Mouse (Mus musculus) layer of hippocampus, adult 9-11 months (tissue): ENCODE data around the gene Sap30bp.

Source experiments
- DNase-seq: peaks from one replicate; pipeline ENCODE4 v3.0.0; 2022

The Sap30bp gene

DNA sequence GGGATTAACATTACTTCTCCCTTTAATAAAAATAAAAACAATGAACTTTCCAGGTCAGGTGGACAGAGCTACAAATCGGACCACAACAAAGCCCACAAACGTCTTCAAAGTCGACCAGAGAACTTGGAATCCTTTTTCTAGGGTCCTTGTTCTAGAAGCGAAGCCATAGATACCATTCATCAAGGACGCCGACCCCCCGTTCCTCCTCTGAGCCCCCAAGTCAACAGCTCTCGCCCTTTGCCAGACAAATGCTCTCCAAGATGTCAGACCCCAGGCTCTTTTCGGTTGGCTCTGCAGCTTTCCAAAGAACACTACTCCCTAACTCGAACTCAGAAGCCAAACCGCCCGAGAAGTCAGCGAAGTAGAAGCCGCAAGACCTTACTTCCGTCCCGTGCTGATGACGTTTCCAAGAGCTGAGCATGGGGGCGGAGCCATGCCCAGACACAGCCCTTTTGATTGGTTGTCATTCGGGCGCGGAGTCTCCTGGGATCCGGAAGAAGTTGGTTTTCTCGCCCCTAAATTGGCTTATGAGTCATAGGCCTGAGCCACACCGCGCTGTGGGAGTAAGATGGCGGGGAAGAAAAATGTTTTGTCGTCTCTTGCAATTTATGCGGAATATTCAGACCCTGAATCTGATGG lies at the start of gene Sap30bp, which contains the start of gene Recql5:
Gene Sap30bp, plus strand, starts transcription at position 175 of the 639 bp plus-strand sequence.
Gene Recql5, minus strand, starts transcription at position 370 of the 639 bp plus-strand sequence.
- peak; percentile 98 for DNase-seq

DNA sequence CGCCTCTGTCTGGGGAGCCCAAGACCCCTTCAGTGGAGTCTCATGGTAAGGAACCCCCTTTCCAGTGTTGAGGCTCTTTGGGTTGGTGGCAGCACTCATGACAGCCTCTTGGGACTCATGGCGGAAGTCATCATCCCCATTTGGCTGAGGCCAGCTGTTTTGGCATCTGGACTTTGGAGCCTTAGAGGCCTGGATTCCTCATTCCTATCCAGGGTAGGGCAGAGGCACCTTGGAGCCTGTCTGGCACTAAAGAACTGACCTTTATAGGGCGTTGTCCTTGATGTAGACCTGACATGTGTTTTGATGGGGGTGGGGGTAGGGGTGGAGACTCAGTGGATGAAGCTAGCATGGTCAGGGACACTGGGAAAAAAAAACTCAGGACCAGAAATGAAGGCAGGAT lies 48.7 kb upstream of the Sap30bp start:
- no peak for DNase-seq

DNA sequence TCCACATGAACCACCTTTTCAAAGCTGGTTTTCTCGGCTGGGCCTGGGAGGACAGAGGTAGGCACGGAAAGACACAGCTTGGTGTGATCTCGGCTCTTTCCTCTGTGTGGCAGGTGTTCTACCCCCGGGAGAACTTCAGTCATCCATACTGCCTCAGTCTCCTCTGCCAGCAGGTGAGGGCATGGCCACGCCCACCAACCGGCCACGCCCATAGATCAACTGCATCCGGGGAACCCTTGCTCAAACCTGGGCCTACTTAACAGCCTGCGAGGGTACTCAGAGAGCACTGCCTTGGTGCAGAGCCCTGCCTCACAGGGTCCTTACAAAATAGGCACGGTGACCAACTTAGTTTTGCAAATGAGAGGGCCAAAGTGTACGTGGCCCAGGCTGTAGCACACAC lies 47.8 kb upstream of the Sap30bp start:
- no peak for DNase-seq

DNA sequence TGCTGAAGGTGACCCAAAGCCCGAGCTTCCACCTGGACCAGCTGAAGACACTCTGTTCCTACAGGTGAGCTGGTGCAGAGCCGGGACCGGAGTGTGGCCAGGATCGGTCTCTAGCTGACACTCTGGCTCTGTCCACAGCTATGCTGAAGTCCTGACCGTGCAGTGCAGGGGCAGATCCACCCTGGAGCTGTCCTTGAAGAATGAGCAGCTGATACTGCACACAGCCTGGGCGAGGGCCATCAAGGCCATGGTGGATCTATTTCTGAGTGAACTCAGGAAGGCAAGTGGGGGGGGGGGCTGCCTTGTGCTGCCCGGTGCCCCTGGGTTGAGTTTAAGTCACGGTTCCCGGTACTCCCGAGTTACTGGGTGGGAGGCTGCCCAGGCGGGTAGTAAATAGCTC lies 46.6 kb upstream of the Sap30bp start:
- no peak for DNase-seq

DNA sequence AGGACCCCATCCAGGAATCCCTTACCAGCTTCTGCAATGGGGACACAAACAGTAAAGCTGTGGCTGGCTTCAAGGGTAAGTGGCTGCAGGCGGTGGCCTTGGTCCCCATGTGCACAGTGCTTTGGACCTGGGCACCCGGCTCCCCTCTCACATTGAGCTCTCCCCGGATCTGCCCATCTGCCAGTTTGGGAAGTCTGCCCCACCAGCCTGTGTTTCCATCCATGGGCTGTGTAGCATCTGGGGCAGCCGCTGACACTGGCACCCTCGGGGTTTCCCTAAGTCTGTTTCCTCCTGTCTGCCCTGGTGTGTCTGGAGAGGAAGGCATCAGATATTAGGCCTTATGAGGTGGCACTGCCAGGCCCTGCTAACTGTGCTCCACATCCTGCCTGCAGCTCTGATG lies 45.1 kb upstream of the Sap30bp start:
- no peak for DNase-seq

DNA sequence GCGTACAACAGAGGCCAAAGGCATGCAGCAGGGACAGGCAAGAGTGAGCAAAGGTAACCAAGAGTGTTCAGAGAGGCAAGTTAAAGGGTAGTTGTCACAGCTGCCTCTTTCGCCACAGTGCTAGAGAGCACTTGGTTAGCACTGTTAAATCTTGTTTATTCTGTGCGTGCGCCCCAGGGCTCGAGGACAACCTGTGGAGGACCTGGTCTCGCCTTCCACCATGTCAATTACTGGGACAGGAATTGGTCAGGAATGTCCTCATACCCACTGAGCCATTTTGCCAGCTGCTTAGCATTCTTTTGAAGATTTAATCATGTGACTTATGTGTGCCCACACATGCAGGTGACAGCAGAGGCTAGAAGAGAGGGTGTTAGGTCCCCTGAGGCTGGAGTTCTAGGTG lies 43.9 kb upstream of the Sap30bp start:
- no peak for DNase-seq

DNA sequence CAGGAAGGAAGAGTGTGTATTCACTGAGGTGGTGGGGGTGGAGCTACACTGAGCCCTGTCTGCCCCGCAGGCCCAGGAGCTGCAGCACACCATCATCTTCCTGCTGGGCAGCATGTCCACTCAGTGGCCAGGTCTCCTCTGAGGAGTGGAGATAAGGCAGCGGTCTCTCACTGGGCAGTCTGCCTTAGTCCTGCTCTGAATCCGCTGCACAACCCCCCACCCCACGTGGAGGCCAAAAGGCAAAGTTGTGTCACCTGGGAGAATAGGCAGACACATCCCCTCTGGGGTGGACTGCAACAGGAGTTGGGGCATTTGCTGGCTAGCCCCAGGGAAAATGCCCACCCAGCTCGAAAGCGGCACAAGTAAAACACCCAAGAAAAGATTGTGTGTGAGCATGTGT lies 40.9 kb upstream of the Sap30bp start:
- no peak for DNase-seq

DNA sequence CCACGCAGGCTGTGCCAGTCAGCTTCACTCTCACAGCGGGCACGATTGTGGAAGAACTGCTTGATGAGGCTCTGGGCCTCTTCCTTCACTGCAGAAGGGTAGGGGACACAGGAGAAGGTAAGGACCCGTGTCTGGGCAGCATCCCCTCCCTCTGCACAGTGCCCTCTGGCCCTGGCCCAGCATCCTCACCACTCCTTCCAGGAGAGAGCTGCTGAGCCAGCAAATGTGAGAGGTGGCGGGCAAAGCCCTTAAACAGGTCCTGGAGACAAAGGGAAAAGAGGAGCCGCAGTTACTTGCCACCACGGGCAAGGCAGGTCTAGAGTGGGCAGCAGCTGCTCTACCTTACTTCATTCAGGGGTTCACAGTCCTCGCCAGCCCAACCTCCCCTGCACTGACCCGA lies 40.0 kb upstream of the Sap30bp start:
- no peak for DNase-seq

DNA sequence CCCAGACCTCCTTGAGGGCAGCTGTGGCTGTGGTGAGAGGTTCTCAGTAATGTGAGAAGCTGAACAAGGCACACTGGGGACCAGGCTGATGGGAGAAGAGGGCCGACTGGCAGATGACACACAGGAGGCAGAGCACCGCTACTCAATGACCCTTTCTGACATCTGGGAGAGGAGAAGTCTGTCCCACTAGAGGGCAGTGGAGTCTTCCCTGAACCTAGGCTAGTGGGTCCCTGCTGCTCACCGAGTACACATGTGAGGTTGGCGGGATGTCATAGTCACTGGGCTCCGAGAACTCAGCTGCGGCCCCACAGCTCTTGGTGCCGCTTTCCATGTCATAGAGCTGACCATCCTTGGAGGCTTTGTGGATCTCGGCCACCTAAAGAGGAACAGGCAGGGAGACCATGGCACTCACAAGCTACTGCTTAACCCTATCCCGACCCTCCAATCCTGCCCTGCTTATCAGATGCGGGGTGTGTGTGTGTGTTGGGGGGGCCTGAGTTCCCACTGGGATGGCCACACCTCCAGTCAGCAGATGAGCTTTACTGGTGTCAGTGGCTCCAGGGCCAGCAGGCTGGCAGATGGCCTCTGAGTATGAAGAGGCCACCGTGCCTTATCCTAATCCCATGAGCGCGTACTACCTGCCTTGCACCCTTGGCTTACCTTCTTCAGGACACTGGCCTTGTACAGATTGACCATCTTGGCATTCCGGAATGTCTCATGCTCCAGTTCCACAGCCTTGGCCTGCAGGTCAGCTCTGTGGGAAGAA lies 38.1 kb upstream of the Sap30bp start:
- DNase-seq, result no peak

DNA sequence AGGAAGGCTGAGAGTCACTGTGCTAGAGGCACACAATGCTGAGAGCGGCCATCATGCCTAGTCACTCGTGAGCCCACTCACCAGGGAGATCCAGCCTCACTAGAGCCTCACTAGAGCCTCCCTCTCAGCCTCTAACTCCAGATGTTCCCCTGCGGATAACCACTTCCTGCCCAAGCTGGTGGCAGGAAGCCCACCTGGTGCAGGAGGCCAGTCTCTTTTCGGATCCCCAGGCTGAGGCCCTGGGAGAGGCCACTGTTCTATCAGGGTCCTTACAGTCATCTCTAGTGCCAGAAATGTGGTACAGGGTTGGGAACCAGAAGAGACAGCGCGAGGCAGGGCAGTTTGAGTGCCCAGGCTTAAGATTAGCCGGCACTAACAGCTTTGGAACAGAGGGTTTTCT lies 34.6 kb upstream of the Sap30bp start:
- no peak for DNase-seq

DNA sequence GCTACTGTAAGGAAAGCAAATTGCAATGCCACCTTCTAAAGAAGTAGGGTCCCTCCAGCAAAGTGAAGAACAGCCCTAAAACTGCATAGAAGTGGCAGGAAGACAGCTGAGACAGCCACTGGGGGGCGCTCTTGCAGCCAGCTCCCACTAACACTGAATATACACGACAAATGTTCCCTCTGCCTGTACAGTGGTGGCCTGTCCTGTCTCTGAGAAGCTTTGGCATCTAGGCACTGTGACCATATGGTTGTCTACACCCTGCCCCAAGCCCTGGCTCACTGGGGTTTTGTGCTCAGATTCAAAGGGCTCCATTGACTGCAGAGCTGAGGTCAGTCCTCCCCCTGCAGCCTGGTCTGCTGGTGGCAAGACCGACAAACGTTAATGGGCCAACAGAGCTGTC lies 34.2 kb upstream of the Sap30bp start:
- DNase-seq, result peak; percentile 94

DNA sequence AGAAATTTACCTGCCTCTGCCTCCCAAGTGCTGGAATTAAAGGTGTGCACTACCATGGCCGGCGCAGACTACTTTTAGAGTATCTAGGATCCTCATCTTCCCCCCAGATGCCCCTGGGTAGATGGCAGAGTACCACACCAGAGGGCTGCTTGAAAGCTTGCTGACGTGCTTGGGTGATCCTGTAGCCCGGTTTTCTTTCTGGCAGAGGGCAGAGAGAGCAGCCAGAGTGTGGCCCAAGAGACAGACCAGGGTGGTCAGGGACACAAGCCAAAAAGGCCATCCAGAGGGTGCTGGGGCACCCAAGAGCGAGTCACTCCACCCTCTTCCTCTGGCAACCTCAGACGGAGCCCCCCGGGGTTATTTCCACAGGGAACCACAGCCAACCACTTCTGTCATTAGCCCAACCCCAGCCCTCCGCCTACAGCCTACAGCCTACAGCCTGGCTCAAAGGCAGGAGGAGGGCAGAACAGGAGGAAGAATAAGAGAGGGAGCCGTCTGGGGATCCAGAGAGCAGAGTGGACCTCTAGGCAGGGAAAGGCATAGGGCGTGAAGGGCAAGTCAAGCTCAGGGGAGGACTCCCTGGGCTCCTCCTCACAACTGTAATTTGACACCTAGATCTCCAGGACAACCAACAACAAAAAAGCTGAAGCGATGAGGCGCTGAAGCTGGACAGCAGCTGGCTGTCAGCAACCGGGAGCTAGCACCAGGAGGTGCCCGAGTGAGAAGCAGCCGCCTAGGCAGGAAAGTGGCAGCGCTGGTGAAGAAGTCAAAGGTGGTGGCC lies 33.4 kb upstream of the Sap30bp start, which contains the start of gene Smim5:
Gene Smim5, plus strand, starts transcription at position 481 of the 781 bp plus-strand sequence.
- DNase-seq, result no peak

DNA sequence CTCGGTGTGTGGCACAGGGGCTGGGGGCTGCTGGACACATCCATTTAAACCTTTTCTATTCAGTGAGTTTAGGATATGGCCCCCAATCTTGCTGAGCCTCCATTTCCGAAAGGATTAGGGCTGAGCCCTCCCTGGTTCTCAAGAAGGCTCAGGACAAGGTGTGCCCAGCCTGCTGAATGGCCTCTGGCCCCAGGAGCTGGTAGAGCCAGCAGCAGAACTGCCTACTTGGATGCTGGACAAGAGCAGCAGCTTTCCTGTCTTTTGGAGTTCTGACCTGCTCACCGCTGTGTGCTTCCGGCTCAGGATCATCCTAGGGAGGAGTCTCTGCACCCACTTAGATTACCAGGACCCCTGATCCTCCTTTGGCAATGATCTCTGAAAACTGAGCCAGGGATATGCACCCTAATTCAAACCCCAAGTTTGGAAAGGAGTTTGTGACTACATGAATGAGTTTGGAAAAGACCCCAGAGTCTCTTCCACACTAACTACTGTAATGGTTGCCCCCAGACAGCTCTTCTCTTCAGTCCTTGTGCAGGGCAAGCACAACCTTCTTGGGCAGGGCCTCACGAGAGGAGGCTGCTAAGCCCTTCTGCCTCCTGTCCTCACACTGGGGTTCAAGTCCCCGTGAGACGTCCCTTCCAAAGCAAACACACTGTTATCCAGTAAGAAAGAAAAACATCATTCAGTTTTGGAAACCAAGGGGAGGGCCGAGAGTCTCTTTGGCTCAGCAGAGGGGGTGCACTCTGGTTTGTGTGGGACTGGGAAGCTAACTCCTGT lies 32.3 kb upstream of the Sap30bp start:
- no peak for DNase-seq

DNA sequence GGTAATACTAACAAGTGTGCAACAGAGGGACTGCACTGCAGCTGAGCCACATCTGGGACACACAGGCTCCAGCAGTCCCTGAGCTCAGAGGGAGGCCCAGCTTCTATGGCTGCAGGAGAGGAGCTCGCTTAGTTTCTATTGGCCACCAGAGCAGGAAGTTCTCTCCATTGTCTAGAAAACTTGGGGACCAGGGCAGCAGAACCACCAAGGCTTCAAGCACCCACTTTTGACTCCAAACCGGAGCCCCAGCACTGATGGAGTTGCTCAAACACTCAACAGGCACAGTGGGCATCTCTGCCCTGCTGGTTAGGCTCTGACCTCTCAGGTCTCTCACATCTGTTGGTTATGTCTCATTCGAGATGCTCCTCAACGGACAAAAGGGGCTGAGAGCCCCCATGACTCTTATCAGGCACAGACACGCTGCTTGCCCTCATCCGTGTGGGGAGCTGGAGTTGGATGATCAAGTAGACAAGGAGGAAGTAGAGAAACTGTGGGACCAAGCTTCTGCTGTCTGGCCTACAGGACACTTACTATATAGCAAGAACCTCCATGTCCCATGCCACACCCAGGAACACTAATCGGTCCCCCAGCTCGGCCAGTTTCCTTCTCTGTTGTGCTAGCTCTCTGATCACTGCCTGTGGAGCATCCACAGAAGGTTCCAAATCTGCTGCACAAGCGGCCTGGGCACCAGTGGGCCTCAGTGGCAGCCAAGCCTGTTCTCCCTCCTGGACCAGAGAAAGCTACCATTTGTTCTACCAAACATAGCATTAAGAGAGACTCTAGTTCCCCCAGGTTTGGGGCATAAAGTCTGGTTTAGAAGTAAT lies 31.5 kb upstream of the Sap30bp start:
- no peak for DNase-seq

DNA sequence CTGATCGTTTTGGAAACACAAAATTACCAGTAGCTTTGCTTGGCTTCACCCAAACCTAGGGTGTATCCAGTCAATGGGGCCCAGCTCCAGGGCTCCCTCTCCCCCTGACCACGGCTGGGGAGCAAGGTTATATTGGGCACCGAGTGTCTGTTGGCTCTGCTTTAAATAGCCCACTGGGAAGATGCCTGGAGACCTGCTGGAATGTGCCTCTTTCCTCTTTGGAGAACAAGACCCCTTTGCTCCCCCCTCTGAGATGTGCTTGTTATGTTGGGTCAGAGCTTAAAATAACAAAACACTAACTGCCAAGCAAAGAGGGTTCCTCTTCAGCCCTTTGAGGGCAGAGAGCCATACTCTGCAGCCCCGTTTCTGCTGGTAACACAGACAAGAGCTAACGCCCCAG lies 30.9 kb upstream of the Sap30bp start:
- DNase-seq, result no peak

DNA sequence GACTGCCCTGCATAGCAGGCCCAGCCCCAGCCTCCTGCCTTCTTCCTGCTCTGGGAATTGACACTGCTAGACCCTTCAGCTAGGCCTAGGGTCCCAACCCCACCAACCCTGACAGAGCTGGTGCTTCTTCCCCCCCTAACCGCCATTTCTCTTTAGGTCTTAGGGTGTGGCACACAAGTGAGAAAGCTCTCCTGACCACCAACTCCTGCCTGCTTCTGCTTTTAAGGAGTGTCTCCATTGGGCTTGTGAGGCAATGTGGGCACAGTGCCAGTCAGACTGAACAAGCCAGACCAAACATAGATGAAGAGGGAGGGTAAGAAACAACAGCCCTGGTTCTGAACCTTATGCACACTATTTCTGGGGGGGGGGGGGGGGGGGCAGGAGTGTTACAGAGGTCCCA lies 30.3 kb upstream of the Sap30bp start:
- DNase-seq, result peak; percentile 51

DNA sequence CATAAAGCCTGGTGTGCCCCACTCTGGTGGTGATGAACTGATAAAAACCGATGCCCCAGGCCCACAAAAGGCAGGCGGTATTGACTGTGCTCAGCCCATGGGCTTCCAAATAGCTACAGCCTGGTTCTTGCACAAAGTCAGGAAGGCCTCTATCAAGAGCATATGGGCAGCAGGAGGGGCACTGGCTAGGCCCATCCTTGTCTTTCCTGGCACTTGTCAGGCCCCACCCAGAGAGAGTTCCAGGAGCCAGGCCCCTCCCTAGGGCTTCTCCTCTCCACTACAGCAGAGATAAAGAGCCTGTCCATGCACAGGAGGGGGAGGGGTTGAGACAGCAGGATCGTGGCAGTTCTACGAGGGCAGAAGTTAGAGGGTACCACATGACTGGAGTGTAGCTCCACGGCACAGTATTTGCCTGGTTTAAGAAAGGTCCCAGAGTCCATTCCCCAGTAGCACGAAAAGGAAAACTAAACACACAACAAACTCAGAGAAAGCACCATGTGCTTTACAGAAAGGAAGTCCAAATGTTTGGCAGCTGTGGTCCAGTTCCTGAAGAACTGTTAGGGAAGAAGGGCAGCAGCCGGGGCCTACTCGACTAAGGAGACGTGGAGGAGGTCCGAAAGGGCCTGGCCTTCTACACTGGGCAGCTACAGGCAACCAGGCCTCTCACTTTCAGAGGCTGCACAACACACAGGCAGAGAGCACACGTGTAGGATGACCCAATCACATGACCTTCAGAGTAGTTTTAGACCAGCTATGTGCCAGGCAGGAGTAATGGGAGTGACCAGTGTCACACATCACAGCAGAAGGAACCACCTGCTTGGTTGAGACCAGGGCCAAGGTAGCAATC lies 29.5 kb upstream of the Sap30bp start:
- DNase-seq, result no peak

DNA sequence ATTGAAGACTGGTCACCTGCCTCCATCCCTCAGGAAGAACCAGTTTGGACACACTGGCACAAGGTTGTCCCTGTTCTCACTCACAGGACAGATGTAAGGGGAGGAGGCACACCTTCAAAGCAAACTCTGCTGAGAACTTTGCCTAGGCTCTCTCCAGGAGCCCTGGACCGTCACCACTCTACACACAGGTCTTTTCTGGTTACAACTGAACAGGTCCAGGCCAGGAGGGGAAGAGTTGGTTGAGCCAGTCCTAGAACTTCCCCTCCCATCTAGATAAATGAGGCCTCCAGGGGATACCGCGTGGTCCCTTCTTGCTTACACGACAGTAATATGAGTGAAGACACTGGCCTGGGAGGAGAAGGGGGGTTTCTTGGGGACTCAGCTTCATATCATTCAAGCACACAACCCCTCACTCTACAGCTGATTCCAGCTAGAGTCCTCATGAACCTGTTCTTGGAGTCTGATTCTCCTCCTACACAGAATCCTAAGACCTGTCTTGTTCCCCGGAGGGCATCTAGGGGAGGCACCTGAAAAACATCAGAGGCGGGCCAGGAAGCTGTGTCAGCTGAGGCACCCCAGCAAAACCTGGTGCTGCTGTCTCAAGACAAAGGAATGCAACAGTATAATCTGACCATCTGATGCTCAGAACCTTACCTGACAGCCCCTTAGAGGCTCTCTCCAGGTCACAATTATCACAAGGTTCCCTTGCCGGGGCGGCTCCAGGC lies 28.7 kb upstream of the Sap30bp start:
- no peak for DNase-seq

DNA sequence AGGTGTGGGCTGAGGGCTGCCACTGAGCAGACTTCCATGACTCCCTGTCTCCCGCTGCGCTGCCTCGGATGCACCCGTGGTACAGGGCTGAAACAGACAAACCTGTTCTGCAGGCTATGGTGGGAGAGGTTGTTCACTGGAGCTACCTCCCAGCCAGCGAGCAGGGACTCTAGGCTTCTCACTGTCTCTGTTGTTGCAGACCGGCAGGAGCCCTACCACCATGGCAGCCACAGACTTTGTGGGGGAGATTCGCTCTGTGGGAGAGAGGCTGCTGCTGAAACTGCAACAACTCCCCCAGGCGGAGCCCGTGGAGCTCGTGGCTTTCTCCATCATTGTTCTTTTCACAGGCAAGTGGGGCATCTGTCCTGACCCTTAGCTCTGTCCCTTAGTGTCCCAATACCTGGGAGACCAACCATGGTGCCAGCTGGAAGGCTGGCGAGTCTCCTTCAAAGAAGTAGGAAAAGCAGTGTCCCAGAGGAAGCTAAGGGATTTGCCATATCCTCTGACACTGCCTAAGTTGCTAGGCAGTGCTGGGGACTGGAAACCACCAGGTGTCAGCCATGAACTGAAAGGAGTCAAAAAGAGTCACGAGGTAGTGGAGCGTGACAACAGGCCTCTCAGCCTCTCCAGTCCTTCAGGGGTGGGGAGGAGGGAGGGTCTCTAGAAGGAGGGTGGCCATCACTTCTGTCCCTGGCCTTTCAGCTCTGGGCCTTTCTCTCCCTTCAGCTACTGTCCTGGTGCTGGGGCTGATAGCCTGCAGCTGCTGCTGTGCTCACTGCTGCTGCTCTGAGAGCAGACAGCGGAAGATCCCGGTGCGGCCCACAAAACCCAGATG lies 27.9 kb upstream of the Sap30bp start:
- DNase-seq, result peak; percentile 53
